Mouse (Mus musculus): ENCODE results near the gene Bcat1. TPM values are rescaled to one million over a fixed set of nuclear protein-coding genes. Genes with fewer than 3 reads are reported as not detected.

Gene Bcat1
- polyA plus RNA-seq, 1 experiment from 2014 or later: not detected

GRCm38 (mm10) chr6:144984221-144984620 lies 91.8 kb downstream of the Bcat1 start:
- 93% methylated on average over 8 of the region's 8 CpGs for WGBS (ENCODE audit: missing documents)

GRCm38 (mm10) chr6:144982093-144982492 lies 93.9 kb downstream of the Bcat1 start:
- Histone ChIP-seq H3K79me2 (ENCODE audit: inconsistent target) (no peaks in the 10 kb centered on the region), H3K4me3 (ENCODE audit: inconsistent target) (no peak overlapping the region), H3K36me3 (ENCODE audit: inconsistent target) (no peaks in the 10 kb centered on the region), H3K27ac (no peak overlapping the region)
- WGBS (ENCODE audit: missing documents): 100% methylated on average over 3 of the region's 3 CpGs

More at GRCm38 (mm10) chr6:144984221-144984620, 91.8 kb downstream of the Bcat1 start:
- no peak overlapping the region for H3K4me3 ChIP-seq (ENCODE audit: inconsistent target)
- no peaks in the 10 kb centered on the region for H3K79me2 ChIP-seq (ENCODE audit: inconsistent target)
- H3K36me3 ChIP-seq (ENCODE audit: inconsistent target): no peaks in the 10 kb centered on the region
- no peak overlapping the region for H3K27ac ChIP-seq

- H3K27ac ChIP-seq: no peak overlapping the region
- H3K36me3 ChIP-seq (ENCODE audit: inconsistent target): no peaks in the 10 kb centered on the region
- WGBS (ENCODE audit: missing documents): 88% methylated on average over 8 of the region's 8 CpGs
- no peaks in the 10 kb centered on the region for H3K79me2 ChIP-seq (ENCODE audit: inconsistent target)
- no peak overlapping the region for H3K4me3 ChIP-seq (ENCODE audit: inconsistent target)
Observed at GRCm38 (mm10) chr6:144972351-144972750, 103.6 kb downstream of the Bcat1 start.

GRCm38 (mm10) chr6:144970900-144971299 lies 105.1 kb downstream of the Bcat1 start:
- Histone ChIP-seq H3K4me3 (ENCODE audit: inconsistent target) (no peak overlapping the region), H3K27ac (no peak overlapping the region), H3K36me3 (ENCODE audit: inconsistent target) (no peaks in the 10 kb centered on the region), H3K79me2 (ENCODE audit: inconsistent target) (no peaks in the 10 kb centered on the region)
- 91% methylated on average over 4 of the region's 4 CpGs for WGBS (ENCODE audit: missing documents)

- H3K79me2 ChIP-seq (ENCODE audit: inconsistent target): no peaks in the 10 kb centered on the region
- no peak overlapping the region for H3K4me3 ChIP-seq (ENCODE audit: inconsistent target)
- no peaks in the 10 kb centered on the region for H3K36me3 ChIP-seq (ENCODE audit: inconsistent target)
- WGBS (ENCODE audit: missing documents): 84% methylated on average over 6 of the region's 6 CpGs
- H3K27ac ChIP-seq: no peak overlapping the region
Observed at GRCm38 (mm10) chr6:144967536-144967935, 108.4 kb downstream of the Bcat1 start.

- WGBS (ENCODE audit: missing documents): 39% methylated on average over 2 of the region's 4 CpGs
- Histone ChIP-seq H3K4me3 (ENCODE audit: inconsistent target) (no peak overlapping the region), H3K79me2 (ENCODE audit: inconsistent target) (no peaks in the 10 kb centered on the region), H3K27ac (no peak overlapping the region), H3K36me3 (ENCODE audit: inconsistent target) (no peaks in the 10 kb centered on the region)
Observed at GRCm38 (mm10) chr6:144964205-144964604, 111.8 kb downstream of the Bcat1 start.

- no peak overlapping the region for H3K4me3 ChIP-seq (ENCODE audit: inconsistent target)
- WGBS (ENCODE audit: missing documents): 84% methylated on average over 8 of the region's 8 CpGs
- no peaks in the 10 kb centered on the region for H3K36me3 ChIP-seq (ENCODE audit: inconsistent target)
- no peaks in the 10 kb centered on the region for H3K79me2 ChIP-seq (ENCODE audit: inconsistent target)
- H3K27ac ChIP-seq: no peak overlapping the region
Observed at GRCm38 (mm10) chr6:144963156-144963555, 112.8 kb downstream of the Bcat1 start.

- no peaks in the 10 kb centered on the region for H3K79me2 ChIP-seq (ENCODE audit: inconsistent target)
- no peak overlapping the region for H3K27ac ChIP-seq
- no peaks in the 10 kb centered on the region for H3K36me3 ChIP-seq (ENCODE audit: inconsistent target)
- no peak overlapping the region for H3K4me3 ChIP-seq (ENCODE audit: inconsistent target)
- 41% methylated on average over 4 of the region's 4 CpGs for WGBS (ENCODE audit: missing documents)
Observed at GRCm38 (mm10) chr6:144962013-144962354, 114.0 kb downstream of the Bcat1 start.

- no peaks in the 10 kb centered on the region for H3K79me2 ChIP-seq (ENCODE audit: inconsistent target)
- H3K27ac ChIP-seq: no peak overlapping the region
- 85% methylated on average over 25 of the region's 25 CpGs for WGBS (ENCODE audit: missing documents)
- H3K4me3 ChIP-seq (ENCODE audit: inconsistent target): no peak overlapping the region
- no peaks in the 10 kb centered on the region for H3K36me3 ChIP-seq (ENCODE audit: inconsistent target)
Observed at GRCm38 (mm10) chr6:144961253-144962012, 114.6 kb downstream of the Bcat1 start.

GRCm38 (mm10) chr6:144955887-144956547 lies 120.0 kb downstream of the Bcat1 start:
- no peaks in the 10 kb centered on the region for H3K36me3 ChIP-seq (ENCODE audit: inconsistent target)
- no peak overlapping the region for H3K27ac ChIP-seq
- H3K4me3 ChIP-seq (ENCODE audit: inconsistent target): no peak overlapping the region
- WGBS (ENCODE audit: missing documents): 91% methylated on average over 14 of the region's 14 CpGs
- H3K79me2 ChIP-seq (ENCODE audit: inconsistent target): no peaks in the 10 kb centered on the region

- WGBS (ENCODE audit: missing documents): 85% methylated on average over 6 of the region's 6 CpGs
- H3K27ac ChIP-seq: no peak overlapping the region
- no peak overlapping the region for H3K4me3 ChIP-seq (ENCODE audit: inconsistent target)
- H3K79me2 ChIP-seq (ENCODE audit: inconsistent target): no peaks in the 10 kb centered on the region
- H3K36me3 ChIP-seq (ENCODE audit: inconsistent target): no peaks in the 10 kb centered on the region
Observed at GRCm38 (mm10) chr6:144952885-144953284, 123.1 kb downstream of the Bcat1 start.

GRCm38 (mm10) chr6:144944435-144945365 lies 131.3 kb downstream of the Bcat1 start:
- Histone ChIP-seq H3K79me2 (ENCODE audit: inconsistent target) (no peaks in the 10 kb centered on the region), H3K4me3 (ENCODE audit: inconsistent target) (no peak overlapping the region), H3K36me3 (ENCODE audit: inconsistent target) (no peaks in the 10 kb centered on the region), H3K27ac (no peak overlapping the region)
- 87% methylated on average over 10 of the region's 10 CpGs for WGBS (ENCODE audit: missing documents)

All from macrophage (primary cell).